Mouse (Mus musculus) megakaryocyte-erythroid progenitor cell, adult 5 weeks (primary cell): ENCODE data around the gene Nxf1. TPM values are rescaled to one million over a fixed set of nuclear protein-coding genes. Genes with fewer than 3 reads are reported as not detected.

Experiments used
- polyA plus RNA-seq: library from polyadenylated mRNA; stranded (reverse); fragments of >175 nt; gene quantifications from 2 replicates; pipeline ENCODE4 v1.2.3, GENCODE M21; 2012

Nxf1 gene
- polyA plus RNA-seq, 1 experiment, result 37.5 TPM

Other genes with a start within 250 kb of the Nxf1 start
- 0.02 TPM in 1 of 2 replicates, not detected in the other for gene Slc22a8, start 165.8 kb upstream of the Nxf1 start, polyA plus RNA-seq
- gene Slc22a6, start 139.0 kb upstream of the Nxf1 start, polyA plus RNA-seq, result not detected in 2 replicates
- gene Chrm1, start 93.3 kb upstream of the Nxf1 start, polyA plus RNA-seq, result 0.06 and 0.22 TPM in 2 replicates
- 116 and 163 TPM in 2 replicates for gene Slc3a2, start 33.7 kb upstream of the Nxf1 start, polyA plus RNA-seq
- 37.5 and 45.6 TPM in 2 replicates for gene Wdr74, start 21.2 kb upstream of the Nxf1 start, polyA plus RNA-seq
- 1.1 and 2.8 TPM in 2 replicates for gene 1700092M07Rik, start 16.4 kb upstream of the Nxf1 start, polyA plus RNA-seq
- 24.2 and 27.7 TPM in 2 replicates for gene Stx5a, start 15.7 kb upstream of the Nxf1 start, polyA plus RNA-seq
- gene Tmem223, start 13.9 kb downstream of the Nxf1 start, polyA plus RNA-seq, result 51.0 and 63.4 TPM in 2 replicates
- 61.1 and 78.1 TPM in 2 replicates for gene Tmem179b, start 17.4 kb downstream of the Nxf1 start, polyA plus RNA-seq
- gene Taf6l, start 29.3 kb downstream of the Nxf1 start, polyA plus RNA-seq, result 35.3 and 40.4 TPM in 2 replicates
- 5.0 and 6.5 TPM in 2 replicates for gene Polr2g, start 41.5 kb downstream of the Nxf1 start, polyA plus RNA-seq
- gene Zbtb3, start 45.5 kb downstream of the Nxf1 start, polyA plus RNA-seq, result 0.30 and 0.85 TPM in 2 replicates
- 2.8 and 3.5 TPM in 2 replicates for gene Ttc9c, start 62.3 kb downstream of the Nxf1 start, polyA plus RNA-seq
- gene Hnrnpul2, start 62.9 kb downstream of the Nxf1 start, polyA plus RNA-seq, result 136 and 204 TPM in 2 replicates
- 141 and 155 TPM in 2 replicates for gene AC129217.1, start 72.7 kb downstream of the Nxf1 start, polyA plus RNA-seq
- 91.7 and 97.7 TPM in 2 replicates for gene Bscl2, start 80.4 kb downstream of the Nxf1 start, polyA plus RNA-seq
- gene Gng3, start 82.1 kb downstream of the Nxf1 start, polyA plus RNA-seq, result not detected in 2 replicates
- 0.07 and 0.34 TPM in 2 replicates for gene Lrrn4cl, start 93.7 kb downstream of the Nxf1 start, polyA plus RNA-seq
- gene Ubxn1, start 114.4 kb downstream of the Nxf1 start, polyA plus RNA-seq, result 176 and 267 TPM in 2 replicates
- gene Uqcc3, start 123.8 kb downstream of the Nxf1 start, polyA plus RNA-seq, result 60.4 and 63.7 TPM in 2 replicates
- 0.47 and 0.98 TPM in 2 replicates for gene Lbhd1, start 126.7 kb downstream of the Nxf1 start, polyA plus RNA-seq
- not detected in 2 replicates for gene Gm49403, start 126.9 kb downstream of the Nxf1 start, polyA plus RNA-seq
- gene 1810009A15Rik, start 131.8 kb downstream of the Nxf1 start, polyA plus RNA-seq, result 68.5 and 78.3 TPM in 2 replicates
- 10.1 and 13.2 TPM in 2 replicates for gene Gm49416, start 131.9 kb downstream of the Nxf1 start, polyA plus RNA-seq
- 32.4 and 39.0 TPM in 2 replicates for gene Ints5, start 135.9 kb downstream of the Nxf1 start, polyA plus RNA-seq
- gene Ganab, start 141.0 kb downstream of the Nxf1 start, polyA plus RNA-seq, result 52.6 and 60.1 TPM in 2 replicates
- gene B3gat3, start 163.3 kb downstream of the Nxf1 start, polyA plus RNA-seq, result 129 and 153 TPM in 2 replicates
- gene Rom1, start 172.3 kb downstream of the Nxf1 start, polyA plus RNA-seq, result 8.8 and 9.0 TPM in 2 replicates
- 76.3 and 82.6 TPM in 2 replicates for gene Eml3, start 172.5 kb downstream of the Nxf1 start, polyA plus RNA-seq
- gene Mta2, start 184.8 kb downstream of the Nxf1 start, polyA plus RNA-seq, result 58.4 and 74.1 TPM in 2 replicates
- 28.2 and 29.0 TPM in 2 replicates for gene Tut1, start 196.8 kb downstream of the Nxf1 start, polyA plus RNA-seq
- 124 and 163 TPM in 2 replicates for gene Eef1g, start 210.0 kb downstream of the Nxf1 start, polyA plus RNA-seq
- 19.1 and 29.1 TPM in 2 replicates for gene Ahnak, start 232.2 kb downstream of the Nxf1 start, polyA plus RNA-seq